Mouse (Mus musculus) megakaryocyte progenitor cell, adult 5-6 weeks (primary cell): Measurements from ENCODE around the gene Neurl3. TPM values are rescaled to one million over a fixed set of nuclear protein-coding genes. Genes with fewer than 3 reads are reported as not detected.

ENCODE experiments used
- ATAC-seq: replicated peaks from 2 replicates; pipeline ENCODE4 v1.8.0; 2016; ENCODE audit warnings: mild to moderate bottlenecking, moderate TSS enrichment, inconsistent platforms; ENCODE audit not compliant: poor library complexity
- total RNA-seq, 2 experiments: library from RNA; stranded (forward) in 1 of 2; stranded (reverse) in 1 of 2; fragments of 157-497, 149-512 nt in 1 of 2; fragments of 200-1000 nt in 1 of 2; gene quantifications; 2 replicates each; pipeline versions ENCODE4 v1.2.3 to v1.2.4; 2015 to 2017

The Neurl3 gene
- total RNA-seq, 2 experiments from 2014 or later = 8.5 to 15.9 TPM

- ATAC-seq = 0 out of 2 replicates have a peak, but pooled peaks have one; percentile 26
Observed at GRCm38 (mm10) chr1:36224648-36225047, 49.8 kb downstream of the Neurl3 start.

Other genes with a start within 250 kb of the Neurl3 start
- gene Hs6st1, start 206.3 kb downstream of the Neurl3 start, total RNA-seq (2015) = 12.6 and 17.7 TPM in 2 replicates
- gene Hs6st1, start 206.3 kb downstream of the Neurl3 start, total RNA-seq (2017) = 7.3 and 10.0 TPM in 2 replicates
- 90.2 and 94.4 TPM in 2 replicates for gene Uggt1, start 30.0 kb downstream of the Neurl3 start, total RNA-seq (2015)
- gene Uggt1, start 30.0 kb downstream of the Neurl3 start, total RNA-seq (2017) = 118 and 151 TPM in 2 replicates
- 13.2 and 13.8 TPM in 2 replicates for gene Arid5a, start 33.1 kb upstream of the Neurl3 start, total RNA-seq (2015)
- gene Arid5a, start 33.1 kb upstream of the Neurl3 start, total RNA-seq (2017) = 24.9 and 29.5 TPM in 2 replicates
- 14.0 and 15.1 TPM in 2 replicates for gene Kansl3, start 94.5 kb upstream of the Neurl3 start, total RNA-seq (2015)
- 31.7 and 46.5 TPM in 2 replicates for gene Kansl3, start 94.5 kb upstream of the Neurl3 start, total RNA-seq (2017)
- not detected in 2 replicates for gene Fer1l5, start 97.6 kb upstream of the Neurl3 start, total RNA-seq (2015)
- 0.04 and 0.30 TPM in 2 replicates for gene Fer1l5, start 97.6 kb upstream of the Neurl3 start, total RNA-seq (2017)
- gene Lman2l, start 170.6 kb upstream of the Neurl3 start, total RNA-seq (2015) = 17.0 and 23.0 TPM in 2 replicates
- gene Lman2l, start 170.6 kb upstream of the Neurl3 start, total RNA-seq (2017) = 6.5 and 7.1 TPM in 2 replicates
- 10.0 and 12.1 TPM in 2 replicates for gene Cnnm4, start 196.9 kb upstream of the Neurl3 start, total RNA-seq (2015)
- 7.0 and 8.4 TPM in 2 replicates for gene Cnnm4, start 196.9 kb upstream of the Neurl3 start, total RNA-seq (2017)
- gene Cnnm3, start 237.2 kb upstream of the Neurl3 start, total RNA-seq (2015) = 13.0 and 15.2 TPM in 2 replicates
- gene Cnnm3, start 237.2 kb upstream of the Neurl3 start, total RNA-seq (2017) = 8.0 and 13.0 TPM in 2 replicates